Mouse (Mus musculus): ENCODE measurements around the gene Esrrg. TPM values are rescaled to one million over a fixed set of nuclear protein-coding genes. Genes with fewer than 3 reads are reported as not detected.

The Esrrg gene
- polyA plus RNA-seq (2012; rRNA removed; ENCODE audit: low replicate concordance), result 0.53 and 2.4 TPM in 2 replicates

GRCm38 (mm10) chr1:187608261-187608921, at the start of gene Esrrg:
Esrrg (plus strand) TSS chr1:187608791.

DNA sequence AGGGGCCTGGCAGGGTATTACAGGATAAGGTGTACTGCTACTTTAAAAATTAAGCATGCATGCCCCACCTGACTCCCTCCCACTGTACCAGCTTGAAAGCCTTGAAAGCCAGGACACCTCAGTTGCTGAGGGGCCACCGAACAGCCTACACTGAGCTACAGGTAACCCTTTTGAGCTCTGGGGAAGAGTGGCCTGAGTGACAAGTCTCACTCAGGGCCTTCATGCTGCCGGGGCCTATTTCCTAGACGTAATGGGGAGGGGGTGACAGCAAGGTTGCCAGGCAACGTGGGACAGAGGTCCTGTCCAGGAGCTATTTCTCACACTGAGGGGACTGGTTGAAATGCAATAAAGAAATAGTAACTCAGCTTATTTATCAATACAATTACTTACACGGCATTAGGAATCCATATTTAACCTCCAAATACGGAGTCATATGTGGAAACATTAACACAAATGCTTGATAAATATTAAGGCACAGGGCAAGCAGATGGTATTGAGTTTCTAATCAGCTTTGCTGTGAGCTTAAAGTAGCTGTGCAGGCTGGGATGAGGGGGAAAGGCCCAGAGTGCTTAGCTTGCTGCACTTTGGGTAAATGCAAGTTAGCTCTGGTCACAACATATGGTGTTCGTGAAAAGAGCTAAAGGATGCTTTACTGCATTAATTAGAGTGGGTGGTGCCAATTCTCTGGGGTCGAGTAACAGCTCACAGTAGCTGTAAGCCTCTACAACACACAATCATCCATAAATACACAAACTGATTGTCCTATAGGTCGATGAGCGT, 653.5 kb downstream of the Esrrg start, which contains the start of gene Ush2a:
Ush2a (plus strand) TSS at position 121 of the 780 bp plus-strand sequence.

All from mammary gland, adult 2 months (tissue).